Mouse (Mus musculus) intestine, postnatal 0 days (tissue): ENCODE data around the gene Cyp2t4. TPM values are rescaled to one million over a fixed set of nuclear protein-coding genes. Genes with fewer than 3 reads are reported as not detected.

Experiments used
- ATAC-seq: fragments of 200-750 bp; cut with Nextera tagmentation; 2 replicates; pipeline ENCODE4 v1.8.0; 2017; ENCODE audit warnings: mild to moderate bottlenecking, moderate TSS enrichment, moderate library complexity
- H3K27ac ChIP-seq: fragments of 300-500 bp; sonication (generic); 2 replicates; pipeline ENCODE4 v1.5.1; 2014; ENCODE audit warnings: mild to moderate bottlenecking, low read depth, low read length, moderate library complexity
- H3K27me3 ChIP-seq: fragments of 300-500 bp; sonication (generic); replicated peaks from 2 replicates; pipeline ENCODE4 v1.6.1; 2014; ENCODE audit warnings: low read length, mixed read lengths; ENCODE audit not compliant: control insufficient read depth, insufficient read depth
- H3K36me3 ChIP-seq: fragments of 300-500 bp; sonication (generic); 2 replicates; pipeline ENCODE4 v1.6.1; 2014; ENCODE audit warnings: mild to moderate bottlenecking, moderate library complexity; ENCODE audit not compliant: control insufficient read depth, insufficient read depth
- H3K4me1 ChIP-seq: fragments of 300-500 bp; sonication (generic); replicated peaks from 2 replicates; pipeline ENCODE4 v1.6.1; 2014; ENCODE audit warnings: antibody characterized with exemption, low read length, mixed read lengths; ENCODE audit not compliant: control insufficient read depth, insufficient read depth
- H3K4me2 ChIP-seq: fragments of 300-500 bp; sonication (generic); replicated peaks from 2 replicates; pipeline ENCODE4 v1.6.1; 2014; ENCODE audit warnings: low read depth, mild to moderate bottlenecking, moderate library complexity
- H3K4me3 ChIP-seq: fragments of 300-500 bp; sonication (generic); 2 replicates; pipeline ENCODE4 v1.5.1; 2014; ENCODE audit warnings: low read depth, low read length
- H3K9ac ChIP-seq: fragments of 300-500 bp; sonication (generic); 2 replicates; pipeline ENCODE4 v1.6.1; 2014; ENCODE audit warnings: mild to moderate bottlenecking, low read depth, low read length
- H3K9me3 ChIP-seq: fragments of 300-500 bp; sonication (generic); 2 replicates; pipeline ENCODE4 v1.6.1; 2016; ENCODE audit warnings: mixed run types; ENCODE audit not compliant: control insufficient read depth
- CTCF ChIP-seq: sonication (generic); IDR thresholded peaks from 2 replicates; pipeline ENCODE4 v1.5.1; 2016; ENCODE audit warnings: low read depth, mild to moderate bottlenecking, control low read depth, antibody characterized with exemption, moderate library complexity
- WGBS: fragments of 180-500 bp; shearing (Covaris S2); extraction: QIAGEN DNeasy Blood & Tissue Kit; methylation state at CpG from one replicate; pipeline ENCODE4 v1.1.7; 2014; 5-methylcytosine and 5-hydroxymethylcytosine counted together
- polyA plus RNA-seq: library from polyadenylated mRNA; unstranded; fragments of >200 nt; fragmentation: Nextera tagmentation; extraction: Ambion mirVana; gene quantifications from 2 replicates; pipeline ENCODE4 v1.2.1, GENCODE M21; 2015

The Cyp2t4 gene
- polyA plus RNA-seq, 1 experiment from 2014 or later = not detected

GRCm38 (mm10) chr7:27166229-27166613 lies 12.7 kb downstream of the Cyp2t4 start:
- H3K4me1 ChIP-seq = peaks cover 10% of the 10 kb centered on the region
- H3K27ac ChIP-seq = peak overlapping the region; percentile 99
- WGBS = 1% methylated on average over 29 of the region's 43 CpGs
- peak overlapping the region; percentile 86 for H3K9ac ChIP-seq
- no peak for TF ChIP-seq CTCF
- H3K36me3 ChIP-seq = peaks cover 25% of the 10 kb centered on the region; the same call in 1 of the 2 replicates
- H3K4me3 ChIP-seq = peak overlapping the region; percentile 75
- no peaks in the 10 kb centered on the region for H3K9me3 ChIP-seq
- peak overlapping the region; percentile 77 for H3K4me2 ChIP-seq
- no peaks in the 10 kb centered on the region for H3K27me3 ChIP-seq
- peak; percentile 86 for ATAC-seq

DNA sequence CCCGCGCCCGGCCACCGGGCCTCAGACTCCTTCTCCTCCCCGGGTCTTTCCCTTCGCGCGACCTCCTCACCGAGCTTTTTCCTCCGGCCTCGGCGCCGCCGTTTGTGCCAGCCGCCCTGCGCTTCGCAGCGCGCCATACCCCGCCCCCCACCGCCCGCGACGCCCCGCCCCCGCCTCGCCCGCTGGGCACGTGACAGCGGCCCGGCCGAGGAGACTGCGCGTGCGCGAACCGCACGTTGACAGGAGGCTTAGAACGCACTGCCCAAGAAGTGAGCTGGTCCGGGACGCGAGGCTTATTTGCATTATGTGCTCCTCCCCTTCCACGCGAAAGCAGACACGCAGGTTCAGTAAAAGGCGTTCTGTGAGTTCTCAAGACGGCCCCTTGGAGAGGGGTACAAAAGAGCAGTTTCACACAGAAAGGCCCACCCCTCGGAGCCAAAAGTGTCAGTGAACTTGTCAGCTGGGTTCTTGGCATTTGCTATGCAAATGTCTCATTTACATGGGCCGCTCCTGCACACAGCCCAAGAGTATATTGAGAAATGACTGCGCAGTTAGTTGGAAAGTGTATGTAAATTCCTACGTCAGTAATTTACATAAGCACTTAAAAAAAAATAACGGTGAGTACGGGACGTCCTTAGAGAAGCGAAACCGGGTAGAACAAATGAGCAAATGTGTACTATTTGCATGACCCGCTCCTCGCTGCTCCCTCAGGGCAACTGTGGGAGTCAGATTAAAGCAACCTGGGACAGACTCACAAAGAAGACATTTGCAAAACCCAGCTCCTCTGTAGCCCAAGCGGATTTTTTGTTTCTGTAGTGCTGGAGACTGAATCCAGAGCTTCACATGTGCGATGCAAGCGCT lies 13.3 kb downstream of the Cyp2t4 start, which contains the start of gene Egln2:
TSS of gene Egln2 (minus strand) at position 189 of the 861 bp plus-strand sequence.
- peak within 1 kb of the TSS; percentile 99 for H3K27ac ChIP-seq
- peak within 1 kb of the TSS; percentile 77 for H3K4me2 ChIP-seq
- TF ChIP-seq CTCF = no peak
- 2% methylated on average over 51 of the region's 61 CpGs for WGBS
- peaks cover 29% of the 10 kb centered on the region for H3K36me3 ChIP-seq
- peak; percentile 84 for ATAC-seq
- peak within 1 kb of the TSS; percentile 75 for H3K4me3 ChIP-seq
- H3K9ac ChIP-seq = peak within 1 kb of the TSS; percentile 86
- no peaks in the 10 kb centered on the region for H3K9me3 ChIP-seq
- no peaks in the 10 kb centered on the region for H3K27me3 ChIP-seq
- peaks cover 10% of the 10 kb centered on the region for H3K4me1 ChIP-seq

GRCm38 (mm10) chr7:27167475-27168094 lies 14.1 kb downstream of the Cyp2t4 start:
- Histone ChIP-seq H3K9me3 (no peaks in the 10 kb centered on the region), H3K4me3 (peak overlapping the region; percentile 75), H3K4me1 (peaks cover 10% of the 10 kb centered on the region), H3K4me2 (peak overlapping the region; percentile 77), H3K36me3 (peaks cover 36% of the 10 kb centered on the region), H3K9ac (peak overlapping the region; percentile 86), H3K27ac (peak overlapping the region; percentile 99), H3K27me3 (no peaks in the 10 kb centered on the region)
- TF ChIP-seq CTCF = no peak
- 71% methylated on average over 11 of the region's 11 CpGs for WGBS
- no peak for ATAC-seq

DNA sequence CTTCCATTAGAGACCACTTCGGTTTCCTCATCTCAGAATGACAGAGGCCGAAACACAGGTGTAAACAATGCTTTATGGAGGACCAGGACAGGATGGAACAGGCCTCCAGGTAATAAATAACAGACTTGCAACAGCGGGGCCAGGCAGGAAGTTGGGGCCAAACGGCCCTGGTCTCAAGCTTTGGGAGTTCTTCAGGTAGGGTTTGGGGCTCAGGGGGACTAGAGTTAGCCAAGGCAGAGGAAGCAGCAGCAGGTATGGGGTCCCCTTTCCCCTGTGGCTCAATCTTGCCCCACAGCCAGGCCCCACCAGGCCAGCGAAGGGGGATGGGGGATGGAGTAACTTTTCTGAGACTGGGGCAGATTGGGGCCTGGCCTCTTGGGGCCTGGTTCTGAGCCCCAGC lies 14.9 kb downstream of the Cyp2t4 start:
- 75% methylated on average over 5 of the region's 5 CpGs for WGBS
- Histone ChIP-seq H3K4me1 (peaks cover 5% of the 10 kb centered on the region), H3K4me2 (no peak overlapping the region), H3K36me3 (peaks cover 36% of the 10 kb centered on the region), H3K9ac (no peak overlapping the region), H3K27ac (no peak overlapping the region), H3K4me3 (no peak overlapping the region), H3K9me3 (no peaks in the 10 kb centered on the region), H3K27me3 (no peaks in the 10 kb centered on the region)
- TF ChIP-seq CTCF = no peak
- no peak for ATAC-seq

DNA sequence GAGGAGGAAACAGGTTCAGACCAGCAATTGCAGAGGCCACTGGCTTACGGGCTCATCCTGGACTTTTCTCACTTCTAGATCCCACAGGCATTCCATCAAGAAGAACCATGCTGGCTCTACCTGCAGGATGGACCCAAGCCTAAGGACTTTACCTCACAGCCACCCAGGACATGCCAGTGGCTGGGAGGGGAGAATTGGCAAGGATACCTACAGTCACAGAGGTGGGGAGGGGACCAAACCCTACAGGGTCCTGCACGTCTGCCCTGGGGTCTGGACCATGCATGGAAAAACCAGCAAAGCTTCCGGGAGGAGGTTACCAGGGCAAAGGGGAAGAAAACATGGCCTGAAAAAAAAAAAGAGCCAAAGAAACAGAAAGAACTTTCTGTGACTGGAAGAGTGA lies 17.5 kb downstream of the Cyp2t4 start:
- Histone ChIP-seq H3K4me1 (no peaks in the 10 kb centered on the region; the same call in 1 of the 2 replicates), H3K27ac (no peak overlapping the region), H3K36me3 (peaks cover 44% of the 10 kb centered on the region), H3K9me3 (no peaks in the 10 kb centered on the region), H3K9ac (no peak overlapping the region), H3K4me3 (no peak overlapping the region), H3K27me3 (no peaks in the 10 kb centered on the region), H3K4me2 (no peak overlapping the region)
- 93% methylated on average over 3 of the region's 3 CpGs for WGBS
- TF ChIP-seq CTCF = no peak
- no peak for ATAC-seq

DNA sequence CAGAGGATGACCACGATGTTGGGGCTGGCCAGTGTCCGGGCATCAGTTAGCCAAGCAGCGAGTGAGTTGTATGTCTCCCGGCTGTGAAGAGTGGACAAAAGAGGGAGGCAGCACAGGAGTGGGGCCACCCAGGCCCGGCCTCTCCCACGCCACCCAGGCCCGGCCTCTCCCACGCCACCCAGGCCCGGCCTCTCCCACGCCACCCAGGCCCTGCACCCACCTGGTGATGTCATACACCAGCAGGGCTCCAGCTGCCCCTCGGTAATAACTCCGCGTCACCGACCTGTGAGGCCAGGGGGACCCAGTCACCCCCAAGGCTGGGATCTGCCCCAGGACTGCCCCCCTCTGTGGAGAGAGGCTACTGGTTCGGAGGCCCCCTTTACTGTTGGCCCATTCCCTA lies 21.0 kb downstream of the Cyp2t4 start:
- Histone ChIP-seq H3K27me3 (no peaks in the 10 kb centered on the region), H3K9ac (no peak overlapping the region), H3K27ac (no peak overlapping the region), H3K4me3 (no peak overlapping the region), H3K9me3 (no peaks in the 10 kb centered on the region), H3K36me3 (peaks cover 44% of the 10 kb centered on the region), H3K4me1 (no peaks in the 10 kb centered on the region), H3K4me2 (no peak overlapping the region)
- no peak for TF ChIP-seq CTCF
- ATAC-seq = no peak
- WGBS = 96% methylated on average over 15 of the region's 15 CpGs
